Mouse (Mus musculus): ENCODE data around the gene Mtnr1a. TPM values are rescaled to one million over a fixed set of nuclear protein-coding genes. Genes with fewer than 3 reads are reported as not detected.

The Mtnr1a gene
- not detected for total RNA-seq (2023)

DNA sequence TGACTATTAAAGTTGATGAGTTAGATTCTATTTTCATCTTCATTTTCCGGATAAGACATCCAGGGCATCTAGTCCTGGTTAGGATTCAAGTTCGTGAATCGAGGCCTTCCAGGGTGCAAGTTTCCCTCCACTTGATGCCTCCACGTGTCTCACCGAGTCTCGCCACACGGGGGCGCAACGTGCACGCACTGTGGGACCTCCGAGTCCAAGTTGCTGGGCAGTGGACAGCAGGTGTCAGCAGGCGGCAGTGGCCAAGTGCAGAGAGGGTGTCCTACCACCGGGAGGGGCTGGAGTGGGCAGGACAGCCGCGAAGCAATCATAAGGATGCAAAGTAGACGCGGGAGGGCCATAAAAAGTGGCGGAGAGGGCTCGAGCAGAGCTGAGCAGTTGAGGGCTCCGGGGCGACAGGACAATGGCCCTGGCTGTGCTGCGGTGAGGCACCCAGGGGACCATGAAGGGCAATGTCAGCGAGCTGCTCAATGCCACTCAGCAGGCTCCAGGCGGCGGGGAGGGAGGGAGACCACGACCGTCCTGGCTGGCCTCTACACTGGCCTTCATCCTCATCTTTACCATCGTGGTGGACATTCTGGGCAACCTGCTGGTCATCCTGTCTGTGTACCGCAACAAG is at the start of gene Mtnr1a:
TSS of gene Mtnr1a (plus strand) at position 379 of the 628 bp plus-strand sequence.

Other genes with a start within 250 kb of the Mtnr1a start
- not detected for gene Fat1, start 133.7 kb upstream of the Mtnr1a start, total RNA-seq (2023)
- gene F11, start 192.9 kb downstream of the Mtnr1a start, total RNA-seq (2023) = not detected
- not detected for gene Klkb1, start 225.7 kb downstream of the Mtnr1a start, total RNA-seq (2023)
- under 1 TPM in 1 of 2 experiments, not detected in 1; 0.21 TPM for gene Gm45753, start 239.3 kb downstream of the Mtnr1a start, total RNA-seq (2023)

Data from B cell, adult 67 days (primary cell).